Mouse (Mus musculus): ENCODE data around the gene Kdr.

Gene Kdr

GRCm38 (mm10) chr5:75978374-75979100 is at the start of gene Kdr:
TSS of gene Kdr (minus strand) at chr5:75978458.
- peak in 1 of 2 experiments; percentile 18 for DNase-seq (ENCODE audit: low spot score in 2 of 2)

DNA sequence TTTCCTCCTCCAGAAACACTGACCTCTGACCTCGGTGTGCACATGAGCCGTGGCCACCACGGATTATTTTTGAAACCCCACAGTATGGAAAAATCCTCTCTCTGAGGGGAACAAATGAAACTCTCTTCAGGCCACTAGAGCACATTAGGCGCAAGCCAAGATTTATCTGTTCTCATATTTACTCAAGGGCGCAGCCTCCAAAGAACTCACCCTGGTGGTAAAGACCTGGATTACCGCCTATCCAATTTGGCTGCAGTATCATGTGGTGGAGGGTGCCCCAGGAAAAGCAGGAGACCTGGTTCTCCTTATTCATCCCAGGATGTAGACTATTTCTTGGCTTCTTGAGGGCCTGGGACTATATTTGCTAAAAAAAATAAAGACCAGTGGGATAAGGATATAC is 48.5 kb upstream of the Kdr start:
- DNase-seq (ENCODE audit: low spot score in 2 of 2), result no peak

- DNase-seq (ENCODE audit: low spot score in 2 of 2), result peak; percentile 38 to 48
Measured at GRCm38 (mm10) chr5:76025996-76026665, 47.9 kb upstream of the Kdr start.

DNA sequence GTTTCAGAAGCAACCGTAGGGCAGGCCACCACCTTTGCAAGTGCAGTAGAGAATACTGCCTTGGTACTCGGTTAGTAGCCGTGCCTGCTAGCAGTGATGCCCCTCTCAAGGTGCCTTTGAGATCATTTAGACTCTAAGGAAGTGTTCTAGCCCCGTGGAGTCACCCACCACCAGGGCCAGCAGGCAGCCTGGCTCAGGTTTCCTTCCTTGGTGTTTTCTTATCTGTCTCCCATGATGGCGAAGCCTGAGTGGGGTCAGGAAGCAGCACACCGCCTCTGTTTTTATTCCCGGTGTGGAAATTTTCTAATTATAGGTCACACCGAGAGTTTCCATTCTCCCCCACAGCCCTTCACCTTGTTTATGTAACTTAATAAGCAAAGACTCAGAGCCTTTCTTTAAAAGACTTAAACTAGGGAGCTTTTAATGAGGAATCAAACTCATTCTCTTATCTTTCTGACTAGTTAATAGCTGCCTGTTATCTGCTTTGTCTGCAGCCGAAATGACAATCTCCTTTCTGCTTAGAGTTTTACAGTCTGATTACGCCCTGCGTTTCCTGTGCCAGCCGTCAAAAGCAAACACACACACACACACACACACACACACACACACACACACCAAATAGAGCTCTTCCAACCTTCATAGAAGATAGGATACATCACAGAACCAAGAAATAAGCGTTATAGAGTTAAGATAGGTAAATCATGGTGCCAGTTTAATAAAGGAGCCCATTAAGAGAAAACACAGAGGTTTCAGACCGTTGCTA is 44.9 kb upstream of the Kdr start:
- DNase-seq (ENCODE audit: low spot score in 2 of 2), result no peak

- DNase-seq (ENCODE audit: low spot score in 2 of 2), result no peak
Measured at GRCm38 (mm10) chr5:76022436-76022835, 44.2 kb upstream of the Kdr start.

GRCm38 (mm10) chr5:76018321-76018720 is 40.1 kb upstream of the Kdr start:
- DNase-seq (ENCODE audit: low spot score in 2 of 2), result no peak

- DNase-seq (ENCODE audit: low spot score in 2 of 2), result no peak
Measured at GRCm38 (mm10) chr5:76016086-76016485, 37.8 kb upstream of the Kdr start.

DNA sequence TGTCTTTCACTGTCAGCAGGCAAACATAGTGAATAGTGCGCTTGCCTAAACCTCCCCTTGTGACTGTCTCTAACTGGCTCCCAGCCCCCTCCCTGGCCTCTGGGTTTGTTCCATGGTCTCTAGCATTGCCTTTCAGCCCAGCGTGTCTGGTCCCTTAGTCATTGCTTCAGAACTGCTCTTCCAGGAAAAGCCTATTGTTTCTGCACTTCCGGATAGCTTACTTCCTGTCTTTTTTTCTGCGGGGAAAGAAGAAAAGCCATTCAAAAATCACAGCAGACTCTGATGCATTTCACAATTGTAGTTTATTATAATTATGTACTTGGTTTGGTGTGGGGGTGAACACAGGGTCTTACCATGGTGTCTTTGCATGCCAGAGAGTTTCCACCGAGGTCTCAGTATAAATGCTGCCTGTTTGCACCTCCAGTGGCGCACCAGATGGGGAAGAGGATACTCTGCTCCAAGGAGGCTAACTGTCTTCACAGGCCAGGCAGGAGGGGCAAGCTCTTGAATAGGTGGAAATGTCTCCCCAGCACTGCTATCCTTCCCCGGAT is 35.7 kb upstream of the Kdr start:
- no peak for DNase-seq (ENCODE audit: low spot score in 2 of 2)

DNA sequence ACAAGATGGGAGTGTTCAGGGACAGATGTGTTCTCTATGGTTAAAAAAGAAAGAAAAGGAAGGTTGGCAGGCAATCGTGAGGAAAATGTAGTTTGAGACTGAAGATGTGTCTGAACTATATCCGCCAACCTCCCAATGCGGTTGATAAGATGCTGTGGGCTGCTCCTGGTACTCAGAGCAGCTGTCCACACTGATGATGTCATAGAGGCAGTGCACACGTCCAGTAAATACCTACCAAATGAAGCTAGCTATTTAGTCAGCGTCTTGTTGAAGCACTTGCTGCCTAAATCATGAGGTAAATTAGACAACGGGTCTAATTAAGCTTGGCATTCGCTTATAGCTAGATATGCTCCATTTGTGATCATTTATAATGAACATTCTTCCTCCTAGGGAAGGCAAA is 28.1 kb upstream of the Kdr start:
- no peak for DNase-seq (ENCODE audit: low spot score in 2 of 2)

GRCm38 (mm10) chr5:75990212-75990611 is 12.0 kb upstream of the Kdr start:
- no peak for DNase-seq (ENCODE audit: low spot score in 2 of 2)

GRCm38 (mm10) chr5:75987530-75987929 is 9.3 kb upstream of the Kdr start:
- no peak for DNase-seq (ENCODE audit: low spot score in 2 of 2)

DNA sequence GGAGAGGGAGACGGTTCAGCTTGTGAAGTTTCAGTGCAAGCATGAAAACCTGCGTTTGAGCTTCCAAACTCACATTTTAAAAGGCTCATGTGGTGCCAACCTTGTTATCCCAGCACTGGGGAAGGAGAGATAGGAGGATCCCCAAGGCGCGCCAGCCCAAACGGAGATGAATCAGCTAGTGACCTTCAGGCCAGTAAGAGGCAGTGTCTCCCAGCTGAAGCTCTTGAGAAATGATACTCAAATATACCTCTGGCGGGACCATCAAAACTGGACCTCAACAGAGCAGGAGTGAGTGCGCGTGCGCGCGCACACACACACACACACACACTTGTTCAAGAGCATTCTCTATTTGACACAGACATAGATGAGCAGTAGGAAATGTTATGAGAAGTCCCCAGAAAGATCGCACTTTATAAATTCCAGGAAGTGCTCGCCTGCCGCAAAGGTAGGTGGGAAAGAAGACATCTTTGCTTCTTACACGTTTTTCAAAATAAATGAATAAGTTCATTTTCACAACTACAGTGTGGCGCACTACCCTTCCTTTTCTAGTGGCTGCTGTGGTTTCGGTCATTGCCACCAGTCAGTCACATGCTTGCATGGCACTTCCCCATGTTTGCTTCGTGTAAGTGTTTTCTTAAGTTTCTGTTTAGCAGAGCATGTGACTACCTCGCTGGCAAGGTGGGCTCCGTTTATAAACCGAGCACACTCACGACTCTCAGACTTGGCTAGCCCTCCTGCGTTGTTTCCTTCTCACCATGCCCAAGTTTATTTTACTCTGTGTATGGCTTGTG is 2.5 kb upstream of the Kdr start:
- DNase-seq (ENCODE audit: low spot score in 2 of 2), result no peak

- no peak for DNase-seq (ENCODE audit: low spot score in 2 of 2)
Measured at GRCm38 (mm10) chr5:75979108-75979507, 850 bp upstream of the Kdr start.

- peak; percentile 21 to 24 for DNase-seq (ENCODE audit: low spot score in 2 of 2)
Measured at GRCm38 (mm10) chr5:75977441-75978373, 551 bp downstream of the Kdr start.

DNA sequence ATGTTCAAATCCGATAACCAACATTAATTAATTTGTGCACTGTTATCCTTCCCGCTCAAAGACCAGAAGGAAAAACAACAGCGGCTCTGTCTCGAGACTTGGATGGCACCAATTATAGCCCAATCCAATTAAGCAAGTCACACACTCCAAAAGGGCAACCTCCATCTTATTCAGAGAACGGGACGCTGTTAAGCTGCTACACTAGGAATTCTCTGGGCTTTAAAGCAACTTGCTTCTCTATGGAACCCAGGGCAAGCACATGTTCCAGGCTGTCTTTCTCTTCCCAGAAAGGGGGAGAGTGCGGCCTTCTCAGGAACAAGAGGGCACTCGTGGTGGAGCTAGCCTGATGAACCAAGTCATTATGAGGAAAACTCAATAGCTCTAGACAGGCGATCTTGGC is 1.6 kb downstream of the Kdr start:
- DNase-seq (ENCODE audit: low spot score in 2 of 2), result no peak

GRCm38 (mm10) chr5:75975398-75975797 is 2.9 kb downstream of the Kdr start:
- DNase-seq (ENCODE audit: low spot score in 2 of 2), result no peak

GRCm38 (mm10) chr5:75974543-75975130 is 3.6 kb downstream of the Kdr start:
- no peak for DNase-seq (ENCODE audit: low spot score in 2 of 2)

DNA sequence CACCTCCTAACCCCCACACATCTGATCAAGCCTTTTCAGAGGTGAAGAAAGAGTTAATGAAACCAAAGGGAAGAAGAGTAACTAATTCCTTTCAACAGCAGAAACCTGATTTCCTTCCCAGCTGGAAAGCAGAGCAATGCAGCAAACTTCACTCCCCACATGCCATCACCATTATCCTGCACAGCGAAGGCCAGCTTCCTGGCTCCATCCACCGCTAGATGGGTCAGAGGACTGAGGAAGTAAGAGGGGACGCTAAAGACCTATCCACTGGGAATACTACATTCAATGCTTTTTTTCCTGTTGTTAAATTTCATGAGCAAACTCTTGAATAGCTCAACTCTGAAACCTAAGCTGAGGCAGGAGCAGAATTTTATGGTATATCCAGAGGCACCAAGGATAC is 8.4 kb downstream of the Kdr start:
- DNase-seq (ENCODE audit: low spot score in 2 of 2), result no peak

DNA sequence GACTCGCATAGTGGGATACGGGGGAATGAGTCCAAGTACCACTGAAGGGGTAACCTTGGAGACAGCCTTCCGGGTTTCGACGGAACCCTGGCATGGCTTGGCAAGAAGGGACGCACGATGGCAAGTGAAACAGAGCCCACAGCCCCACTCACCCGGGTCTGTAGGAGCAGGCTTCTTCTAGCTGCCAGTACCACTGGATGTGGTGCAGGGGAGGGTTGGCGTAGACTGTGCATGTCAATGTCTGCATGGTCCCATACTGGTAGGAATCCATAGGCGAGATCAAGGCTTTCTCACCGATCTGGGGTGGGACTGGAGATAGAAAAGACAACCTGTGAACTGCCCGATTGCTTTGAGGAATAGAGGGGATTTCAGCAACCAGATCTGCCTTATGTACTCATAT is 15.7 kb downstream of the Kdr start:
- DNase-seq (ENCODE audit: low spot score in 2 of 2), result no peak

All from right cerebral cortex, adult 2 months (tissue).